Mouse (Mus musculus) lung, postnatal 0 days (tissue): ENCODE results near the gene Vmn1r1. TPM values are rescaled to one million over a fixed set of nuclear protein-coding genes. Genes with fewer than 3 reads are reported as not detected.

Experiments
- ATAC-seq: fragments of 200-750 bp; cut with Nextera tagmentation; 2 replicates; pipeline ENCODE4 v1.8.0; 2017; ENCODE audit warnings: moderate library complexity
- DNase-seq: peaks from one replicate; pipeline ENCODE4 v3.0.0-alpha.2; 2016; ENCODE audit warnings: low spot score
- H3K27ac ChIP-seq: fragments of 300-500 bp; sonication (generic); 2 replicates; pipeline ENCODE4 v1.5.1; 2014; ENCODE audit warnings: antibody characterized with exemption, mild to moderate bottlenecking, low read length, mixed read lengths
- H3K27me3 ChIP-seq: fragments of 300-500 bp; sonication (generic); replicated peaks from 2 replicates; pipeline ENCODE4 v1.6.1; 2014; ENCODE audit warnings: low read length, mixed read lengths; ENCODE audit not compliant: insufficient read depth
- H3K36me3 ChIP-seq: fragments of 300-500 bp; sonication (generic); 2 replicates; pipeline ENCODE4 v1.6.1; 2014; ENCODE audit warnings: low read length, mixed read lengths; ENCODE audit not compliant: insufficient read depth
- H3K4me1 ChIP-seq: fragments of 300-500 bp; sonication (generic); 2 replicates; pipeline ENCODE4 v1.6.1; 2014; ENCODE audit warnings: antibody characterized with exemption, low read depth, low read length, mixed read lengths; ENCODE audit not compliant: insufficient read depth
- H3K4me2 ChIP-seq: fragments of 300-500 bp; sonication (generic); replicated peaks from 2 replicates; pipeline ENCODE4 v1.6.1; 2014; ENCODE audit warnings: low read depth, mild to moderate bottlenecking, low read length, moderate library complexity, mixed read lengths
- H3K4me3 ChIP-seq: fragments of 300-500 bp; sonication (generic); 2 replicates; pipeline ENCODE4 v1.5.1; 2014; ENCODE audit warnings: low read depth, low read length
- H3K9ac ChIP-seq: fragments of 300-500 bp; sonication (generic); replicated peaks from 2 replicates; pipeline ENCODE4 v1.6.1; 2014; ENCODE audit warnings: low read depth, mild to moderate bottlenecking
- H3K9me3 ChIP-seq: fragments of 300-500 bp; sonication (generic); 2 replicates; pipeline ENCODE4 v1.6.1; 2016; ENCODE audit warnings: low read length, mixed read lengths
- CTCF ChIP-seq: IDR thresholded peaks from 2 replicates; pipeline ENCODE4 v1.5.1; 2016; ENCODE audit warnings: antibody characterized with exemption, mild to moderate bottlenecking
- EP300 ChIP-seq: IDR thresholded peaks from 2 replicates; pipeline ENCODE4 v1.6.1; 2016; ENCODE audit warnings: antibody characterized with exemption, mild to moderate bottlenecking, control low read depth
- WGBS: fragments of 180-500 bp; shearing (Covaris S2); extraction: QIAGEN DNeasy Blood & Tissue Kit; methylation state at CpG from one replicate; pipeline ENCODE4 v1.1.7; 2014; 5-methylcytosine and 5-hydroxymethylcytosine counted together
- polyA plus RNA-seq: library from polyadenylated mRNA; unstranded; fragments of >200 nt; fragmentation: Nextera tagmentation; extraction: Ambion mirVana; gene quantifications from 2 replicates; pipeline ENCODE4 v1.2.1, GENCODE M21; 2015

Gene Vmn1r1
- polyA plus RNA-seq, 1 experiment from 2014 or later: not detected

DNA sequence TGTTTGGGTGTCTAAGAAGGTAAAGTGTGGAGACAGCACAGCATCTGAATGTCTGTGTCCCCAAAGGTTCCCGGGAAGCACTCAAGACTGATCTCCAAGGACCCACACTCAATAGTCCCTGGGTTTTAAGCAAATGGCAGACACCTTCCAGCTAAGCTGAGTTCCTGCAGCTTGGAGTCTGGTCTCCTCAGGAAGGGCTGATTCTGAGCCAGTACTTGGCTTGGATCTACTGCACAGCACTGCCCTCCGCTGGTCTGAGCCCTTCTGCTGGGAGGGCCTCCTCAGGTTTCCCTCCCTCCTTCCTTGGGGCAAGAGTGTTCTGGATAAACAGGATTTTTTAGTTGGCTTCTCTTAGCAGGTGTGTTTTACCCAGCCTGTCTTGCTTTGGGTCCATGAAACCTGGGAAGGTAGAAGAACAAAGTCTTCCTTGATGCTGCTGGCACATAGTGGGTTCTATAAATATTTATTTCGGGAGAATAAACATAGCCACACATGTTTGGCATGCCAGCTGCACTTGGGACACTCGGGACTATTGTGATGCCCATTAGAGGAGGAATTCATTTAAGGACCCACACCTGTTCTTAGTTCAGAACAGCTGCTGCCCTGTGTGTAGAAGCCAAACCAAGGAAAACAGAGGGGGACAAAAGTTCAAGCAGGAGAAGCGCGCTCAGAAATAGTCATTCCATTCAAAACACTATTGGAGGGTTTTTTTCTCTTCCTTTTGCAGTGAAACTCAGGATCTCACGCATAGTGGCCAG is 48.5 kb downstream of the Vmn1r1 start:
- peak; percentile 80 for TF ChIP-seq CTCF
- TF ChIP-seq EP300: no peak
- DNase-seq (peak; percentile 92), ATAC-seq (peak; percentile 87)
- Histone ChIP-seq H3K36me3 (no peaks in the 10 kb centered on the region), H3K27me3 (0 out of 2 replicates have a peak, but pooled peaks cover 7% of the 10 kb centered on the region), H3K4me1 (peaks cover 5% of the 10 kb centered on the region; the same call in 1 of the 2 replicates), H3K9me3 (no peaks in the 10 kb centered on the region), H3K9ac (no peak overlapping the region), H3K4me2 (0 out of 2 replicates have a peak overlapping the region, but pooled peaks have one; percentile 3), H3K27ac (no peak overlapping the region), H3K4me3 (no peak overlapping the region)
- 22% methylated on average over 7 of the region's 7 CpGs for WGBS

GRCm38 (mm10) chr1:182115197-182115596 is 49.1 kb downstream of the Vmn1r1 start:
- H3K27me3 ChIP-seq: 0 out of 2 replicates have a peak, but pooled peaks cover 7% of the 10 kb centered on the region
- no peak overlapping the region for H3K9ac ChIP-seq
- H3K4me3 ChIP-seq: no peak overlapping the region
- ATAC-seq (peak; percentile 46), DNase-seq (peak; percentile 66)
- no peaks in the 10 kb centered on the region for H3K36me3 ChIP-seq
- no peaks in the 10 kb centered on the region for H3K9me3 ChIP-seq
- 17% methylated on average over 5 of the region's 5 CpGs for WGBS
- 0 out of 2 replicates have a peak overlapping the region, but pooled peaks have one; percentile 3 for H3K4me2 ChIP-seq
- H3K27ac ChIP-seq: no peak overlapping the region
- TF ChIP-seq EP300 (no peak), CTCF (peak; percentile 89)
- peaks cover 8% of the 10 kb centered on the region; the same call in 1 of the 2 replicates for H3K4me1 ChIP-seq

GRCm38 (mm10) chr1:182113587-182114500 is 50.4 kb downstream of the Vmn1r1 start:
- 0 out of 2 replicates have a peak, but pooled peaks cover 7% of the 10 kb centered on the region for H3K27me3 ChIP-seq
- DNase-seq (no peak), ATAC-seq (no peak)
- WGBS: 48% methylated on average over 19 of the region's 19 CpGs
- TF ChIP-seq CTCF (no peak), EP300 (no peak)
- no peaks in the 10 kb centered on the region for H3K36me3 ChIP-seq
- H3K9ac ChIP-seq: no peak overlapping the region
- no peak overlapping the region for H3K4me2 ChIP-seq
- H3K9me3 ChIP-seq: no peaks in the 10 kb centered on the region
- H3K4me3 ChIP-seq: no peak overlapping the region
- H3K27ac ChIP-seq: no peak overlapping the region
- H3K4me1 ChIP-seq: peaks cover 8% of the 10 kb centered on the region; the same call in 1 of the 2 replicates

GRCm38 (mm10) chr1:182113131-182113530 is 51.2 kb downstream of the Vmn1r1 start:
- 86% methylated on average over 11 of the region's 11 CpGs for WGBS
- Histone ChIP-seq H3K4me2 (no peak overlapping the region), H3K27ac (no peak overlapping the region), H3K4me3 (no peak overlapping the region), H3K4me1 (peaks cover 8% of the 10 kb centered on the region; the same call in 1 of the 2 replicates), H3K9ac (no peak overlapping the region), H3K27me3 (0 out of 2 replicates have a peak, but pooled peaks cover 7% of the 10 kb centered on the region), H3K36me3 (no peaks in the 10 kb centered on the region), H3K9me3 (no peaks in the 10 kb centered on the region)
- no peak for TF ChIP-seq EP300
- no peak for TF ChIP-seq CTCF
- DNase-seq: no peak
- no peak for ATAC-seq

DNA sequence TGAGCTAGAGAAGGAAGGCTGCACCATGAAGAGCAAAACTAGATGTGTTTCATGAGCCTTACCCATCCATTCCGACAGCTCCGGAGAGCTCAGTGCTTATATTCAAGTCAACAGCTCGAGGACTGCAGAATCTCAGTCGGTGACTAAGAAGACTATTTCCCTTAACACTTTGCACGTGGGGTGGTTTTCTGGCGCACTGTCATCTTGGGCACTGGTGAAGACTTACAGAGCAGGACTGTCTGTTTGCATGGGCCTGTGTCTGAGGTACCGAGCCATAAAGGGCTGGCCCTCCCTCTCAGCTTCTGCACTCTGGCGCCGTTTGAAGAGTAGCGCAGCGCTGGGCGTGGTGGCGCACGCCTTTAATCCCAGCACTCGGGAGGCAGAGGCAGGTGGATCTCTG is 51.9 kb downstream of the Vmn1r1 start:
- DNase-seq: no peak
- no peak overlapping the region for H3K27ac ChIP-seq
- WGBS: 82% methylated on average over 15 of the region's 15 CpGs
- H3K9ac ChIP-seq: no peak overlapping the region
- 0 out of 2 replicates have a peak, but pooled peaks cover 7% of the 10 kb centered on the region for H3K27me3 ChIP-seq
- no peak overlapping the region for H3K4me3 ChIP-seq
- H3K4me1 ChIP-seq: peaks cover 8% of the 10 kb centered on the region; the same call in 1 of the 2 replicates
- ATAC-seq: no peak
- no peaks in the 10 kb centered on the region for H3K36me3 ChIP-seq
- TF ChIP-seq CTCF (no peak), EP300 (no peak)
- no peaks in the 10 kb centered on the region for H3K9me3 ChIP-seq
- H3K4me2 ChIP-seq: no peak overlapping the region
